Mouse (Mus musculus) spleen, adult 2 months (tissue): ENCODE measurements around the gene Galp.

ENCODE experiments used
- CTCF ChIP-seq: fragments of 200-500 bp; IDR thresholded peaks from 2 replicates; pipeline ENCODE4 v1.5.1; 2011; ENCODE audit warnings: mild to moderate bottlenecking, inconsistent platforms; ENCODE audit not compliant: insufficient read depth, insufficient read length, insufficient replicate concordance; ENCODE audit errors: extremely low read depth
- POLR2A ChIP-seq: fragments of 200-500 bp; IDR thresholded peaks from 2 replicates; pipeline ENCODE4 v1.6.1; 2011; ENCODE audit warnings: low read depth, low read length, inconsistent platforms

GRCm38 (mm10) chr7:6196790-6197189, at the start of gene Galp:
- no peak for TF ChIP-seq POLR2A
- TF ChIP-seq CTCF = no peak
